Mouse (Mus musculus): ENCODE measurements around the gene Ssc5d.

Gene Ssc5d

DNA sequence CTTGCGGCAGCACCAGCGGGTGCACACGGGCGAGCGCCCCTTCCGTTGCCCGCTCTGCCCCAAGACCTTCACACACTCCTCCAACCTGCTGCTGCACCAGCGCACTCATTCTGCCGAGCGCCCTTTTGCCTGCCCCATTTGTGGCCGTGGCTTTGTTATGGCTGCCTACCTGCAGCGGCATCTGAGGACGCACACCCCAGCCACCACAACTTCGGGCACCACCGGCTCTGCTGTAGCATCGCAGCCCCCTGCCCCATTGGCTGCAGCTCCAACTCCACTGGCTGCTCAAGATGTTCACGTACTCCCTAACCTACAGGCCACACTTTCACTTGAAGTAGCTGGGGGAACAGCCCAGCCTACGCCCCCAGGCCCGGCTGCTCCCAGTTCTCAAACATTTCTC is 5.1 kb upstream of the Ssc5d start:
- DNase-seq, result no peak

DNA sequence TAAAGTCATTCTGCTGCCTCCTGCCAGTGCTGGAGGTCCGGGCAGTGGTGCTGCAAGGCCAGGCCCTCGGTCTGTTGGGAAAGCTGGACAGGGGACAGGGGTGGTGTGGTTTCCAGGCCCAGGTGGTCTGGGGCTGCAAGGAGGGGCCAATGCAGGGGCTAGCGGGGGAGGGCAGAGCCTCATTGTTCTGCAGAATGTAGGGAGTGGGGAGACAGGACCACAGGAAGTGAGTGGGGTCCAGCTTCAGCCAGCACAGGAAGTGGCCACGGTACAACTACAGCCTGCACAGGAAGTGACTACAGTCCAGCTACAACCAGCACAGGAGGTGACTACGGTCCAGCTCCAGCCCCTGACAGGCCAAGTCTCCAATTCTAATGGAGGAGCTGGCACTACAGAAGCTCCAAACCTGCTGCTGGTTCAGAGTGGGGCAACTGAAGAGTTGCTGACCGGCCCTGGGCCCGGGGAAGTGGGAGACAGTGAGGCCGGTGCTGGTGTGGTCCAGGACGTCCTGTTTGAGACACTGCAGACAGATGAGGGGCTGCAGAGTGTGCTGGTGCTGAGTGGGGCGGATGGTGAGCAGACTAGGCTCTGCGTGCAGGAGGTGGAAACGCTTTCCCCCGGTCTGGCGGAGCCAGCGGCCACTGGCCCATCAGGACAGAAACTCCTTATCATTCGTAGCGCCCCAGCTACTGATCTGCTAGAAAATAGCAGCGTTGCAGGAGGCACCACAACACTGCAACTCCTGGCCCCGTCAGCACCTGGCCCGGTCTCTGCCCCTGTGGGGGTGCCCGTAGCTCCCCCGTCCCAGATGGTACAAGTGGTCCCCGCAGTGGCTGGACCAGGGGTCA is 4.4 kb upstream of the Ssc5d start:
- DNase-seq, result no peak

DNA sequence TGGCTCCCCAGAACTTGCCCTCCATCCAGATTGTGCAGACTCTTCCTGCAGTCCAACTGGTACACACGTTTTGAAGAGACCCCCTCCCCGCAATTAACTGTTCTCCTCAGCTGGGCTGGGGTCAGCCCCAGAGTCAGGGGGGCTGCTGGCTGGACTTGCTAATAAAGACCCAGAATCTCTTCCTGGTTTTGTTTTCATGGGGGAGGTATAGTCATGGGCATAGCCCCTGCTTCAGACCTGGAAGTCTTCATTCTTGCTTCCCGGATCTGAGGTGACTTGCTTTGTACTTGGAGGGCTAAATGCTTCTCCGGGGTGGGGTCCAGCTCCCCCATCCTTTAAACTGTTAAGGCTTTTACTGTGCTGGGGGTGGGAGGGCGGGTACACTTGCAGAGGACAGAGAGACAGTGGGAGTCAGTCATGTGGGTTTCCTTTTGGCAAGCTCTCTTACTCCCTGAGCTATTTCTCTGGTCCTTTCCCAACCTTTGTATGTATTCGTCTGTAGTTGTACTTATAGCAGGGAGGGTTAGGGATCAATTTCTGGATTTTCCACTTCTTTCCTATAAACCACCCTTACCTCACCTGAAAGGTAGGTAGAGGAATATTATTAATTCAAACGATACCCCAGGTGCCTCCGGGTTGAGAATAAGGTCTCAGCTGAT is 3.6 kb upstream of the Ssc5d start, which contains the start of gene Nat14:
Gene Nat14 (plus strand): TSS at position 205 of the 659 bp plus-strand sequence.
- no peak for DNase-seq

- DNase-seq, result peak; percentile 74
Measured at GRCm38 (mm10) chr7:4922508-4922907, 3.1 kb upstream of the Ssc5d start.

GRCm38 (mm10) chr7:4922931-4923565 is 2.5 kb upstream of the Ssc5d start:
- DNase-seq, result peak; percentile 42

GRCm38 (mm10) chr7:4923586-4924364 is 1.8 kb upstream of the Ssc5d start:
- peak; percentile 34 for DNase-seq

- DNase-seq, result no peak
Measured at GRCm38 (mm10) chr7:4924483-4924882, 1.1 kb upstream of the Ssc5d start.

DNA sequence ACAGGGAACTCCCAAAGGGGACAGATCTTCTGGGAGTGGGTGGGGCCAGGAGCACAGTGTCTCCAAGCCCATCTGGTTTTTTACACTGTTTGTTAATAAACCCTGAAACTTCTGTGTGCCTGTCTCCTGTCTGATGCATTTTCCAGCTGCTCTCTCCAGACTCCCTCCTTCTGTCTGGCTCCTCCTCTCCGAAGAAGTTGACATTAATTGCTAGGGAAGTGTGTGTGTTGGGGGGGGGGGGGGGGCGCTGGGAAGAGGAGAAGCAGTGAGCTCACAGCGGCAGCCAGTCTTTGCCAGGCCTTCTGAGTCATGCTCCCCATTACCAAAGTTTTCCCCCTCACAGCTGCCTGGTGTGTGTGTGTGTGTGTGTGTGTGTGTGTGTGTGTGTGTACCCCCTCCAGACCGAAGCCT is 689 bp upstream of the Ssc5d start:
- DNase-seq, result no peak

GRCm38 (mm10) chr7:4926849-4927248 is 1.3 kb downstream of the Ssc5d start:
- no peak for DNase-seq

DNA sequence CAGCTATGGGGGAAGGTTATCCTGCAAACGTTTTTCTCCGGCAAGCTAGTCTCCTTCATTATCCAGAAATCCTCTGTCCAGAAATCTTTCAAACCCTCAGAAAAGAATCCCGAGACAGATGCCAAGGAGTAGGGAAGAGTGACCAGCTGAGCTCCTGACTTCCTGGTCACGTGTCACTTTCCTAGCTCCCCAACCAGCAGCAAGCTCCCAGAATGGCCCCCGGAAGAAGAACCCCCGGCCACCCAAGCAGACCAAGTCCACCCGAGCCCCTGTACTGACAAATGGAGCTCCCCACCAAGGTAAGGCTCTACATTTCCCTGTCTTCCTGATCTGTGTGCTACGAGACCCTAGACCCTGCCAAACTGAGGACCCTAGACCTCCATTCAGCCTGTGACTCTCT is 2.1 kb downstream of the Ssc5d start:
- no peak for DNase-seq

- no peak for DNase-seq
Measured at GRCm38 (mm10) chr7:4928323-4928722, 2.7 kb downstream of the Ssc5d start.

DNA sequence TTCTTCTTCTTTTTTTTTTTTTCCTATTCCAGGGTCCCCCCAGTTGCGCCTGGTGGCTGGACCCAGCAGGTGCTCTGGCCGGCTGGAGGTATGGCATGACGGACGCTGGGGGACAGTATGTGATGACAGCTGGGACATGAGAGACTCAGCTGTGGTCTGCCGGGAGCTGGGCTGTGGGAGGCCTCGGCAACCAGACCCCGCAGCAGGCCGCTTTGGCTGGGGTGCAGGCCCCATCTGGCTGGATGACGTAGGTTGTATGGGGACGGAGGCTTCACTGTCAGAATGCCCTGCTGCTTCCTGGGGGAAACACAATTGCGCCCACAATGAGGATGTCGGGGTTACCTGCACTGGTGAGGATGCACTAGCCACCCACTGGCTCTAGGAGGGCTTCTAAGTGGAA is 7.5 kb downstream of the Ssc5d start:
- DNase-seq, result no peak

DNA sequence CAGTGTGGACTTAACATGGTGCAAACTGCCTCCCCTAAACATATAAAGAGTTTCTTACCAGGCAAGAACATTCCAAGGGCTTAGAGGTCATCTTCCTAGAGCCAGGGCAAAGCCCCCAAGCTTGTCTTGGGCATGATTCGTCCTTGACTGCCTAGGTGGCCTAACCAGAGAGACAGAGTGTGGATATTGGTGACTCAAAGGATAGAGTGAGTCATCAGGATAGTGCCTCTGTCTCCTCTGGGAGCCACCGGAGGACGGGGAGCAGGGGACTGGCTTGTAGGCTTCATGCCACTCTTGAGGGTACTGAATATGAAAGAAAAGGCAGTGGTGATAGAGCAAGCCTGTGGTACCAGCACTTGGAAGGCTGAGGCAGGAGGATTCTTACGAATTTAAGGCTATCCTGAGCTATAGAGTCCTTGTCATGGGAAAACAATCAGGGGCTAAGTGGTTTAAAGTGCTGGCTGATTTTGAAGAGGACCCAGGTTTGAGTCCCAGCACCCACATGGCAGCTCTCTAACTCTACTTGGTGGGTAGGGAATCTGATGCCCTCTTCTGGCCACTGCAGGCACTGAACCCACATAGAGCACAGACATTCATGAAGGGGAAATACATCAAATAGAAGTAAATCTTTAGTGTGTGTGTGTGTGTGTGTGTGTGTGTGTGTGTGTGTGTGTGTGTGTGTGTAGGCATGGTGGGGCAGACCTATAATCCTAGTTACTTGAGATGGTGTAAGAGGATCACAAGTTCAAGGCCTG is 8.8 kb downstream of the Ssc5d start:
- no peak for DNase-seq

- DNase-seq, result no peak
Measured at GRCm38 (mm10) chr7:4936832-4937231, 11.2 kb downstream of the Ssc5d start.

GRCm38 (mm10) chr7:4937392-4937791 is 11.8 kb downstream of the Ssc5d start:
- DNase-seq, result no peak

GRCm38 (mm10) chr7:4938456-4938855 is 12.9 kb downstream of the Ssc5d start:
- peak; percentile 80 for DNase-seq

DNA sequence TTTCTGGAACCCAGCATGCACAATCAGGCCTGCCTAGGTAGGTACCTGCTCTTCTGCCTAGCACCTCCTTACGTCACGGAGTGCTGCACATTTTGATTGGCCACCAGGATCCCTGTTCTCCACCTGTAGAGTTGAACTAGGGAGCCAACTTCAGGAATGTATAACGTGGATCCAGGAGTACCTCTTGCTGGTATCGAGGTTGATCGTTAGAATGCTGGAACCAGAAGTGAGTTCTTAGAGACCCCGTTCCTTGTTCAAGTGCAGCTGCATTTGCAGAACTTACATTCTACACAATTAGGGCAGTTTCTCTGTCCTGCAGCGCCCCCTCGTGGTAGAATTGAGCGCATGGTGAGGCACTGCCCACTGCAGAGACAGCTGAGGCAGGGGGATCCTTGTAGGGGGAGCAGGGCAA is 14.5 kb downstream of the Ssc5d start:
- DNase-seq, result peak; percentile 94

DNA sequence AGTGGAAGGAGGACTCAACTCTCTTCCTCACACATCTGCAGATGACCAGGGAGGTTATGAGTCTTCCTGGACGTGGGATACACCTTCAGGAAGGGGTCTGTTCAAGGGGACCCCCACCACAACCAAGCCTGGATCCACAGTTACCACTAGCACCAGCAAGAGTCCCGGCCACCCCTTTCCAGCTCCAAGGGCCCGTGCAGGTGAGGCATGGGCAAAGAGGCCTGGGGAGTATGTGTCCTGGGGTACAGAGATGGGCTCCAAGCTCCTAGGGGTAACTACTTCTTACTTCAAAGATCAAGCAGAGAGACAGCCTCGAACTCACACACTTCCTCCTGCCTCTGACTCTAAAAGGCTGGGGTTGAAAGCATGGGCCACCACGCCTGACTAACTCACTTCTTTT is 17.1 kb downstream of the Ssc5d start:
- DNase-seq, result no peak

DNA sequence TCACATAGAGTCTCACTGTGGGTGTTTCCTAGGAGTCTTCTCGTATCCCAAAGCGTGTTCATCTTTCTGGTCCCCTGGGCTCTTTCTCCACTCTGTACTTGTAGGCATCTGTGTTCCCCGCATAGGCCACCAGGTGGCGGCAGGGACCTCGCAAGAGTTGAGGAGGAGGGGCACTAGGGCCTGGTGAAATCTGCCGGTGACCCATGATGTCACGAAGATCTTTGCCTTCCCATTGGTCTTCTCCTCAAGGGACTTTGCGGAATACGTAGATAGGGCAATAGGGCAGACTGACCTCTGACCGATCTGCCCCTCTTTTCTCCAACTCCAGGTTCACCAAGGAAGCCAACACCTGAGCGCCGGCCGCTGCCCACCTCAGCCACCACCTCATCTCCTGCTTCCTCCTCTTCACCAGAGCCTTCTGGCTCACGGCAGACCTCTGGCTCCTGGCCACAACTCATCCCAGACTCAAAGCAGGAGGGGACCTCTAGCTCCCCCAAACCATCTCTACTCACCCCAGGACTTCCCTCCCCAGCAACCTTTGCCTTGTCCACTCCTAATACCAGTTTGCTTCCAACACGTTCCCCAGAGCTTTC is 17.7 kb downstream of the Ssc5d start:
- peak; percentile 98 for DNase-seq

- no peak for DNase-seq
Measured at GRCm38 (mm10) chr7:4947855-4948254, 22.3 kb downstream of the Ssc5d start.

- no peak for DNase-seq
Measured at GRCm38 (mm10) chr7:4948386-4948785, 22.8 kb downstream of the Ssc5d start.
